Mouse (Mus musculus) liver, adult 2 months (tissue): ENCODE measurements at regions not wholly inside any gene's neighbourhood (a gene's known extent, or its start where the extent isn't known, plus 50 kb on each side); places are given as distances from the start of the nearest gene placed in this dataset.

Experiments
- DNase-seq: peaks from one replicate; pipeline ENCODE4 v3.0.0-alpha.2; 2011; ENCODE audit warnings: low read depth, low spot score; ENCODE audit errors: extremely low read depth
- H3K27ac ChIP-seq: fragments of 200-500 bp; replicated peaks from 2 replicates; pipeline ENCODE4 v1.5.1; 2012; ENCODE audit warnings: low read depth, mild to moderate bottlenecking, control low read depth, inconsistent platforms, low read length; ENCODE audit not compliant: insufficient read depth
- H3K27me3 ChIP-seq: fragments of 200-500 bp; 2 replicates; pipeline ENCODE4 v1.6.1; 2012; ENCODE audit warnings: mild to moderate bottlenecking, moderate library complexity, low read length, inconsistent platforms; ENCODE audit not compliant: control insufficient read depth, insufficient read depth
- H3K36me3 ChIP-seq: fragments of 200-500 bp; 2 replicates; pipeline ENCODE4 v1.6.1; 2012; ENCODE audit warnings: low read length, inconsistent platforms; ENCODE audit not compliant: control insufficient read depth, insufficient read depth
- H3K4me1 ChIP-seq: fragments of 200-500 bp; 2 replicates; pipeline ENCODE4 v1.6.1; 2011; ENCODE audit warnings: low read length; ENCODE audit not compliant: control insufficient read depth, insufficient read depth
- H3K4me3 ChIP-seq: fragments of 200-500 bp; 2 replicates; pipeline ENCODE4 v1.5.1; 2011; ENCODE audit warnings: low read depth, mild to moderate bottlenecking, control low read depth, low read length, moderate library complexity; ENCODE audit not compliant: insufficient read depth
- H3K79me2 ChIP-seq: fragments of 200-500 bp; 2 replicates; pipeline ENCODE4 v1.6.1; 2012; ENCODE audit warnings: inconsistent platforms, mild to moderate bottlenecking, low read length, moderate library complexity; ENCODE audit not compliant: control insufficient read depth, insufficient read depth
- H3K9ac ChIP-seq: fragments of 200-500 bp; 2 replicates; pipeline ENCODE4 v1.6.1; 2012; ENCODE audit warnings: low read depth, mild to moderate bottlenecking, control low read depth, inconsistent platforms, low read length
- CTCF ChIP-seq: fragments of 200-500 bp; IDR thresholded peaks from 2 replicates; pipeline ENCODE4 v1.5.1; 2011; ENCODE audit warnings: low read depth, low read length, control low read depth
- POLR2A ChIP-seq: fragments of 200-500 bp; IDR thresholded peaks from 2 replicates; pipeline ENCODE4 v1.6.1; 2011; ENCODE audit warnings: low read length, control low read depth; ENCODE audit not compliant: insufficient read depth; ENCODE audit errors: extremely low read depth
- WGBS: fragments of 180-500 bp; shearing (Covaris S2); methylation state at CpG from one replicate; pipeline ENCODE4 v1.1.7; 2018; 5-methylcytosine and 5-hydroxymethylcytosine counted together

GRCm38 (mm10) chr7:129096374-129097069 is 160.3 kb upstream of the Plpp4 start:
- no peak for TF ChIP-seq POLR2A
- no peak for TF ChIP-seq CTCF
- no peak overlapping the region for H3K27ac ChIP-seq
- no peaks in the 10 kb centered on the region for H3K4me1 ChIP-seq
- no peaks in the 10 kb centered on the region for H3K27me3 ChIP-seq
- no peak overlapping the region for H3K9ac ChIP-seq
- H3K36me3 ChIP-seq, result no peaks in the 10 kb centered on the region
- no peaks in the 10 kb centered on the region for H3K79me2 ChIP-seq
- 56% methylated on average over 3 of the region's 3 CpGs for WGBS
- DNase-seq, result no peak
- no peak overlapping the region for H3K4me3 ChIP-seq

DNA sequence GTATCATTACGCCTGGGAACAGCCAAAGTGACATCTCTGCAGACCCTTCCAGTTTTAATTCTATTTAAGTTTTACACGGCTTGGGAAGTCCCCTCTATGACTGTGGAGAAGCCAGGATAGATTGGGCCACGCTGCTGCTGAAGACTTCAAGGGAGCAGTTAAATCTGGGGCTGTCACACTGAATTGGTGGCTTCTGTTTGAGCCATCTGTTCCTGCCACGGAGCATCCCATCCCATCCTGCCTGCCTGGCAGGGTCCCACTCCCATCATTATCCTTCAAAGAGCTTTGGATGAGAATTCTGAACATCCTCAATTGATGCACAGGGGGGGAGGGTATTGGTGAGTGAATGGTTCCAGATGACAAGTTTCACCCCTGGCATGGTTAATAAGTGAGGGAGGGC is 154.4 kb upstream of the Plpp4 start:
- no peak for DNase-seq

DNA sequence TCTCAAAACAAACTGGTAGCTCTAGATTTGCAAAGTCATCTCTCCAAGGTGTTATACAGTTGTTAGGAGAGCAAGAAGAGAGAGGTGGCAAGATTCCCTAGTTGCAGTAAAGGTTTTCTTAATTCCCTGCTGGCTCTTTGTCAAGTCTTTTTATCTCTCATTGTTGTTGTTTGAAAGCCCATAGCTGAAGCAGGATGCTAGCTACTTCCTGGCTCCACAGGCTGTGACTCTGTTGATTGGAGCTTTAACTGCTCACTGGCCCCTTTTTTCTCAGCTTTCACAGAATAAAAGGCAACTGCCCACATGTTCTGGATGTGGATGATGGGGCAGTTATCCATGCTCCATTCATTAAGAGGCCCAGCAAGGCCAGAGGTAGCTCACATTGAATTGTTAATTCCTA is 122.7 kb upstream of the Plpp4 start:
- H3K27ac ChIP-seq, result no peak overlapping the region
- H3K27me3 ChIP-seq, result no peaks in the 10 kb centered on the region
- no peak overlapping the region for H3K9ac ChIP-seq
- H3K79me2 ChIP-seq, result no peaks in the 10 kb centered on the region
- no peaks in the 10 kb centered on the region for H3K36me3 ChIP-seq
- H3K4me1 ChIP-seq, result no peaks in the 10 kb centered on the region
- TF ChIP-seq CTCF (no peak), POLR2A (no peak)
- no peak overlapping the region for H3K4me3 ChIP-seq
- no peak for DNase-seq

More for the DNA sequence above, 154.4 kb upstream of the Plpp4 start:
- no peak overlapping the region for H3K9ac ChIP-seq
- H3K4me3 ChIP-seq, result no peak overlapping the region
- H3K4me1 ChIP-seq, result no peaks in the 10 kb centered on the region
- WGBS, result 73% methylated on average over 4 of the region's 4 CpGs
- no peaks in the 10 kb centered on the region for H3K36me3 ChIP-seq
- TF ChIP-seq POLR2A (no peak), CTCF (no peak)
- H3K27ac ChIP-seq, result no peak overlapping the region
- no peaks in the 10 kb centered on the region for H3K79me2 ChIP-seq
- no peaks in the 10 kb centered on the region for H3K27me3 ChIP-seq

DNA sequence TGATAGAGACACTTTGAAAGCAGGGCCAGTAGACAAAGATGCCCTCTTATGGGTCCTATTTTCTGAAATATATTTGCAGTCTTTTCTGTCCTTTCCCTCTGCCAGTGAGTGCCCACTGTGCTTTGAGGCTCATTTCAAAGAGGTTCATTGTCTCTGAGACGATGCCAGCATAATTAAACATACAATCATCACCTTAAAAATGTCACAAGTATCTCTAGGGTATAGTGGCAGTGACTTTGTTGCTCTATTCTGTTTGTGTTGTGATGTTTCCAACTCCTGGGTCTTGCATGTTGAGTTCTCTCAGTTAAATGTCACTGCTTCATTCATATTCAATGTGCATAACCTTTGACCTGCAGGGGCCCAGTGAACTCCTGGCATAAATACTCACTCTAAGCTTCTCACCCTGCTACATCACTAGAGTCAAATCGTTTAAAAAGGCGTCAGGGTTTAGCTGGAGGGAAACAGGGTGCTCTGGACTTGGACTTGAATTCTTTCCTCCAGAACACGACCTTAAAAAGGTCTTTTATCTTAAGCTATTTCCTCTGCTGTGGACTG is 122.1 kb upstream of the Plpp4 start:
- WGBS, result 41% methylated on average over 4 of the region's 4 CpGs
- no peak overlapping the region for H3K9ac ChIP-seq
- H3K27ac ChIP-seq, result no peak overlapping the region
- no peak overlapping the region for H3K4me3 ChIP-seq
- no peak for DNase-seq
- no peaks in the 10 kb centered on the region for H3K79me2 ChIP-seq
- TF ChIP-seq POLR2A, result no peak
- no peak for TF ChIP-seq CTCF
- no peaks in the 10 kb centered on the region for H3K27me3 ChIP-seq
- no peaks in the 10 kb centered on the region for H3K4me1 ChIP-seq
- no peaks in the 10 kb centered on the region for H3K36me3 ChIP-seq

GRCm38 (mm10) chr7:129137303-129137990 is 119.4 kb upstream of the Plpp4 start:
- no peak for TF ChIP-seq CTCF
- no peak for TF ChIP-seq POLR2A
- Histone ChIP-seq H3K4me1 (no peaks in the 10 kb centered on the region), H3K27me3 (no peaks in the 10 kb centered on the region), H3K79me2 (no peaks in the 10 kb centered on the region), H3K4me3 (no peak overlapping the region), H3K27ac (no peak overlapping the region), H3K36me3 (no peaks in the 10 kb centered on the region), H3K9ac (no peak overlapping the region)
- WGBS, result 90% methylated on average over 11 of the region's 11 CpGs
- DNase-seq, result no peak
